ENCODE assay signal across 8 mouse cellular contexts in genomic region chr17:26041111-26041802, GRCm38 (mm10). TPM values are rescaled to one million over a fixed set of nuclear protein-coding genes. Genes with fewer than 3 reads are reported as not detected.
DNase-seq lines count a peak whose midpoint lies in the region; ATAC-seq and TF ChIP-seq lines count a peak whose summit lies in the region.

No protein-coding gene starts in this region.

- TF ChIP-seq POLR2A in bone marrow, adult 2 months (IDR thresholded peaks at IDR 0.05; ENCODE audit: borderline replicate concordance, control insufficient read depth, low read depth, low read length) = no peak
- TF ChIP-seq POLR2A in embryonic fibroblast, embryonic 13.5 days (IDR thresholded peaks at IDR 0.05; ENCODE audit: low read depth, low read length) = no peak

- no peak for TF ChIP-seq EP300 in liver, postnatal 0 days (IDR thresholded peaks at IDR 0.05; ENCODE audit: low read depth)

- peaks cover 19% of the 10 kb centered on the region for H3K36me3 ChIP-seq in forebrain, embryonic 10.5 days (replicated peaks)
- no peaks in the 10 kb centered on the region; the same call in 1 of the 2 replicates for H3K36me3 ChIP-seq in forebrain, embryonic 16.5 days (ENCODE audit: control insufficient read depth, insufficient read depth)
- no peaks in the 10 kb centered on the region for H3K36me3 ChIP-seq in intestine, postnatal 0 days (ENCODE audit: control insufficient read depth, insufficient read depth)
- H3K36me3 ChIP-seq in liver, postnatal 0 days (replicated peaks; ENCODE audit: insufficient read depth, low read length) = no peaks in the 10 kb centered on the region

- no peak overlapping the region for H3K4me2 ChIP-seq in forebrain, embryonic 16.5 days (ENCODE audit: low read length)
- H3K4me2 ChIP-seq in intestine, postnatal 0 days (replicated peaks; ENCODE audit: low read depth) = no peak overlapping the region
- no peak overlapping the region for H3K4me2 ChIP-seq in liver, postnatal 0 days (ENCODE audit: low read depth, low read length)

- TF ChIP-seq CTCF in bone marrow, adult 2 months (IDR thresholded peaks at IDR 0.05; ENCODE audit: control insufficient read depth, insufficient read depth, low read length) = peak; percentile 90
- TF ChIP-seq CTCF in embryonic fibroblast, embryonic 13.5 days (IDR thresholded peaks at IDR 0.05; ENCODE audit: borderline replicate concordance, insufficient read depth, low read length) = peak; percentile 92; the same call in 1 of the 2 replicates
- TF ChIP-seq CTCF in intestine, postnatal 0 days (IDR thresholded peaks at IDR 0.05; ENCODE audit: low read depth) = peak; percentile 93
- TF ChIP-seq CTCF in liver, postnatal 0 days (IDR thresholded peaks at IDR 0.05; ENCODE audit: low read depth) = peak; percentile 88

- no peaks in the 10 kb centered on the region for H3K27me3 ChIP-seq in forebrain, embryonic 10.5 days (ENCODE audit: poor library complexity, severe bottlenecking)
- no peaks in the 10 kb centered on the region for H3K27me3 ChIP-seq in forebrain, embryonic 16.5 days (replicated peaks; ENCODE audit: control insufficient read depth, insufficient read depth, low read length)
- no peaks in the 10 kb centered on the region for H3K27me3 ChIP-seq in intestine, postnatal 0 days (replicated peaks; ENCODE audit: control insufficient read depth, insufficient read depth, low read length)
- no peaks in the 10 kb centered on the region for H3K27me3 ChIP-seq in liver, postnatal 0 days (ENCODE audit: insufficient read depth, low read length)

- no peak for ATAC-seq in forebrain, embryonic 16.5 days
- ATAC-seq in intestine, postnatal 0 days = peak; percentile 59; the same call in 1 of the 2 replicates
- peak; percentile 77 for ATAC-seq in liver, postnatal 0 days

- WGBS in forebrain, embryonic 10.5 days = 55% methylated on average over 9 of the region's 9 CpGs
- WGBS in forebrain, embryonic 16.5 days = 47% methylated on average over 9 of the region's 9 CpGs
- WGBS in bone marrow, adult 2 months = 47% methylated on average over 9 of the region's 9 CpGs
- WGBS in intestine, postnatal 0 days = 39% methylated on average over 9 of the region's 9 CpGs
- WGBS in liver, postnatal 0 days (ENCODE audit: insufficient replicate concordance) = 44% methylated on average over 9 of the region's 9 CpGs

- no peak overlapping the region for H3K27ac ChIP-seq in forebrain, embryonic 10.5 days
- no peak overlapping the region for H3K27ac ChIP-seq in forebrain, embryonic 16.5 days (ENCODE audit: low read length)
- H3K27ac ChIP-seq in bone marrow, adult 2 months (ENCODE audit: control insufficient read depth, insufficient read depth, low read depth, low read length, poor library complexity) = no peak overlapping the region
- H3K27ac ChIP-seq in embryonic fibroblast, embryonic 13.5 days (ENCODE audit: insufficient read depth, low read length) = no peak overlapping the region
- H3K27ac ChIP-seq in intestine, postnatal 0 days (ENCODE audit: low read depth, low read length) = no peak overlapping the region
- H3K27ac ChIP-seq in liver, postnatal 0 days (ENCODE audit: low read depth) = no peak overlapping the region

- H3K4me1 ChIP-seq in forebrain, embryonic 10.5 days = peaks cover 4% of the 10 kb centered on the region; the same call in 1 of the 2 replicates
- H3K4me1 ChIP-seq in forebrain, embryonic 16.5 days (replicated peaks; ENCODE audit: control insufficient read depth, insufficient read depth, low read length) = peaks cover 31% of the 10 kb centered on the region
- H3K4me1 ChIP-seq in bone marrow, adult 2 months (ENCODE audit: control insufficient read depth, insufficient read depth, low read length) = no peaks in the 10 kb centered on the region
- no peaks in the 10 kb centered on the region for H3K4me1 ChIP-seq in embryonic fibroblast, embryonic 13.5 days (ENCODE audit: control insufficient read depth, insufficient read depth, low read length)
- H3K4me1 ChIP-seq in intestine, postnatal 0 days (replicated peaks; ENCODE audit: control insufficient read depth, insufficient read depth, low read length) = no peaks in the 10 kb centered on the region
- H3K4me1 ChIP-seq in liver, postnatal 0 days (ENCODE audit: insufficient read depth) = peaks cover 3% of the 10 kb centered on the region; the same call in 1 of the 2 replicates

- no peaks in the 10 kb centered on the region for H3K9me3 ChIP-seq in forebrain, embryonic 10.5 days
- no peaks in the 10 kb centered on the region for H3K9me3 ChIP-seq in forebrain, embryonic 16.5 days (ENCODE audit: control insufficient read depth, low read length)
- H3K9me3 ChIP-seq in intestine, postnatal 0 days (ENCODE audit: control insufficient read depth) = no peaks in the 10 kb centered on the region
- no peaks in the 10 kb centered on the region for H3K9me3 ChIP-seq in liver, postnatal 0 days (ENCODE audit: low read length)

- peak; percentile 49 for DNase-seq in forebrain, embryonic 10.5 days (ENCODE audit: extremely low spot score, low spot score)
- peak; percentile 69 for DNase-seq in CD4-positive helper T cell, adult 2 months (ENCODE audit: low read depth, low spot score)
- DNase-seq in liver, postnatal 0 days = peak; percentile 68
- peak; percentile 55 to 62 for DNase-seq in right cerebral cortex, postnatal 10 days (ENCODE audit: low spot score in 2 of 2)

- H3K9ac ChIP-seq in forebrain, embryonic 16.5 days (replicated peaks; ENCODE audit: low read depth, low read length) = no peak overlapping the region
- H3K9ac ChIP-seq in intestine, postnatal 0 days (ENCODE audit: low read depth, low read length) = no peak overlapping the region
- H3K9ac ChIP-seq in liver, postnatal 0 days (replicated peaks) = no peak overlapping the region

- H3K4me3 ChIP-seq in forebrain, embryonic 10.5 days = no peak overlapping the region
- no peak overlapping the region for H3K4me3 ChIP-seq in forebrain, embryonic 16.5 days (replicated peaks; ENCODE audit: low read length)
- H3K4me3 ChIP-seq in bone marrow, adult 2 months (replicated peaks; ENCODE audit: control insufficient read depth, low read depth, low read length) = no peak overlapping the region
- H3K4me3 ChIP-seq in embryonic fibroblast, embryonic 13.5 days (ENCODE audit: insufficient read depth, low read length) = no peak overlapping the region
- H3K4me3 ChIP-seq in intestine, postnatal 0 days (ENCODE audit: low read depth, low read length) = no peak overlapping the region
- no peak overlapping the region for H3K4me3 ChIP-seq in liver, postnatal 0 days (ENCODE audit: low read depth, low read length)

RNA-seq across cellular contexts. Expression of gene Rab11fip3, which starts 28.1 kb away (rescaled TPM):
- polyA plus RNA-seq in forebrain, embryonic 10.5 days (2016; fragmentation: Nextera tagmentation; extraction: Ambion mirVana) = 21.0 and 22.3 TPM in 2 replicates
- polyA plus RNA-seq in forebrain, embryonic 16.5 days (2015; fragmentation: Nextera tagmentation; extraction: Ambion mirVana) = 34.6 and 39.9 TPM in 2 replicates
- polyA plus RNA-seq in bone marrow, adult 2 months (2011; ENCODE audit: insufficient read depth, insufficient read length, low replicate concordance, missing spikeins) = 1.2 and 4.7 TPM in 2 replicates
- 20.7 and 22.6 TPM in 2 replicates for polyA plus RNA-seq in embryonic fibroblast, embryonic 13.5 days (2011; ENCODE audit: insufficient read length, low read depth, missing spikeins)
- polyA plus RNA-seq in intestine, postnatal 0 days (2015; fragmentation: Nextera tagmentation; extraction: Ambion mirVana) = 32.3 and 37.5 TPM in 2 replicates
- 1.7 TPM in 2 replicates for polyA plus RNA-seq in liver, postnatal 0 days (2015; fragmentation: Nextera tagmentation; extraction: Ambion mirVana)

RNA-seq across cellular contexts. Expression of gene Decr2, which starts 48.9 kb away (rescaled TPM):
- polyA plus RNA-seq in forebrain, embryonic 10.5 days (2016; fragmentation: Nextera tagmentation; extraction: Ambion mirVana) = 23.5 and 24.7 TPM in 2 replicates
- 30.3 and 33.0 TPM in 2 replicates for polyA plus RNA-seq in forebrain, embryonic 16.5 days (2015; fragmentation: Nextera tagmentation; extraction: Ambion mirVana)
- 3.5 and 5.6 TPM in 2 replicates for polyA plus RNA-seq in bone marrow, adult 2 months (2011; ENCODE audit: insufficient read depth, insufficient read length, low replicate concordance, missing spikeins)
- polyA plus RNA-seq in embryonic fibroblast, embryonic 13.5 days (2011; ENCODE audit: insufficient read length, low read depth, missing spikeins) = 28.2 and 30.9 TPM in 2 replicates
- polyA plus RNA-seq in intestine, postnatal 0 days (2015; fragmentation: Nextera tagmentation; extraction: Ambion mirVana) = 36.2 and 37.4 TPM in 2 replicates
- 142 and 151 TPM in 2 replicates for polyA plus RNA-seq in liver, postnatal 0 days (2015; fragmentation: Nextera tagmentation; extraction: Ambion mirVana)

RNA-seq across cellular contexts. Expression of gene Nme4, which starts 54.1 kb away (rescaled TPM):
- polyA plus RNA-seq in forebrain, embryonic 10.5 days (2016; fragmentation: Nextera tagmentation; extraction: Ambion mirVana) = 126 and 138 TPM in 2 replicates
- 27.4 and 35.3 TPM in 2 replicates for polyA plus RNA-seq in forebrain, embryonic 16.5 days (2015; fragmentation: Nextera tagmentation; extraction: Ambion mirVana)
- polyA plus RNA-seq in bone marrow, adult 2 months (2011; ENCODE audit: insufficient read depth, insufficient read length, low replicate concordance, missing spikeins) = 9.0 and 20.4 TPM in 2 replicates
- polyA plus RNA-seq in embryonic fibroblast, embryonic 13.5 days (2011; ENCODE audit: insufficient read length, low read depth, missing spikeins) = 47.9 and 50.4 TPM in 2 replicates
- 18.5 and 20.4 TPM in 2 replicates for polyA plus RNA-seq in intestine, postnatal 0 days (2015; fragmentation: Nextera tagmentation; extraction: Ambion mirVana)
- 13.9 and 17.7 TPM in 2 replicates for polyA plus RNA-seq in liver, postnatal 0 days (2015; fragmentation: Nextera tagmentation; extraction: Ambion mirVana)

RNA-seq across cellular contexts. Expression of gene Capn15, which starts 55.7 kb away (rescaled TPM):
- 31.8 and 37.0 TPM in 2 replicates for polyA plus RNA-seq in forebrain, embryonic 10.5 days (2016; fragmentation: Nextera tagmentation; extraction: Ambion mirVana)
- polyA plus RNA-seq in forebrain, embryonic 16.5 days (2015; fragmentation: Nextera tagmentation; extraction: Ambion mirVana) = 16.5 and 23.3 TPM in 2 replicates
- 11.7 and 18.2 TPM in 2 replicates for polyA plus RNA-seq in bone marrow, adult 2 months (2011; ENCODE audit: insufficient read depth, insufficient read length, low replicate concordance, missing spikeins)
- polyA plus RNA-seq in embryonic fibroblast, embryonic 13.5 days (2011; ENCODE audit: insufficient read length, low read depth, missing spikeins) = 10.1 and 10.9 TPM in 2 replicates
- 29.5 and 37.4 TPM in 2 replicates for polyA plus RNA-seq in intestine, postnatal 0 days (2015; fragmentation: Nextera tagmentation; extraction: Ambion mirVana)
- polyA plus RNA-seq in liver, postnatal 0 days (2015; fragmentation: Nextera tagmentation; extraction: Ambion mirVana) = 6.6 and 8.3 TPM in 2 replicates
